Mouse (Mus musculus) cortical plate, adult 2 months (tissue): ENCODE measurements around the gene Nelfcd. TPM values are rescaled to one million over a fixed set of nuclear protein-coding genes. Genes with fewer than 3 reads are reported as not detected.

Source experiments
- H3K27ac ChIP-seq: fragments of 200-500 bp; 2 replicates; pipeline ENCODE4 v1.5.1; 2012; ENCODE audit warnings: low read length, control low read depth, inconsistent platforms; ENCODE audit not compliant: insufficient read depth
- H3K4me1 ChIP-seq: fragments of 200-500 bp; 2 replicates; pipeline ENCODE4 v1.6.1; 2011; ENCODE audit warnings: low read length; ENCODE audit not compliant: control insufficient read depth, insufficient read depth
- H3K4me3 ChIP-seq: fragments of 200-500 bp; 2 replicates; pipeline ENCODE4 v1.5.1; 2011; ENCODE audit warnings: mild to moderate bottlenecking, low read length, control low read depth; ENCODE audit not compliant: insufficient read depth
- CTCF ChIP-seq: fragments of 200-500 bp; IDR thresholded peaks from 2 replicates; pipeline ENCODE4 v1.5.1; 2011; ENCODE audit warnings: mild to moderate bottlenecking, control low read depth, low read length; ENCODE audit not compliant: insufficient read depth; ENCODE audit errors: extremely low read depth
- POLR2A ChIP-seq: fragments of 200-500 bp; IDR thresholded peaks from 2 replicates; pipeline ENCODE4 v1.6.1; 2011; ENCODE audit warnings: mild to moderate bottlenecking, low read length, control low read depth; ENCODE audit not compliant: insufficient read depth; ENCODE audit errors: extremely low read depth
- polyA plus RNA-seq: library from polyadenylated mRNA; depleted of rRNA; stranded (reverse); fragments of >200 nt; gene quantifications from 2 replicates; pipeline ENCODE4 v1.2.3, GENCODE M21; 2012; rRNA removed

The Nelfcd gene
- polyA plus RNA-seq, 1 experiment: 74.7 TPM

- Histone ChIP-seq H3K4me3 (peak within 1 kb of the TSS; percentile 99), H3K27ac (peak within 1 kb of the TSS; percentile 58; the same call in 1 of the 2 replicates), H3K4me1 (0 out of 2 replicates have a peak, but pooled peaks cover 1% of the 10 kb centered on the region)
- TF ChIP-seq POLR2A: peak; percentile 47; the same call in 1 of the 2 replicates
- TF ChIP-seq CTCF: no peak
Observed at GRCm38 (mm10) chr2:174463789-174464523, 48.4 kb downstream of the Nelfcd start, which contains the start of gene Atp5e. Gene Atp5e, minus strand, starts transcription at chr2:174464105.

GRCm38 (mm10) chr2:174470333-174470732 lies 54.7 kb downstream of the Nelfcd start:
- Histone ChIP-seq H3K27ac (no peak overlapping the region), H3K4me1 (no peaks in the 10 kb centered on the region), H3K4me3 (no peak overlapping the region)
- no peak for TF ChIP-seq CTCF
- no peak for TF ChIP-seq POLR2A

GRCm38 (mm10) chr2:174470786-174471405 lies 55.3 kb downstream of the Nelfcd start:
- H3K4me1 ChIP-seq: no peaks in the 10 kb centered on the region
- no peak overlapping the region for H3K27ac ChIP-seq
- TF ChIP-seq POLR2A (no peak), CTCF (no peak)
- no peak overlapping the region for H3K4me3 ChIP-seq

DNA sequence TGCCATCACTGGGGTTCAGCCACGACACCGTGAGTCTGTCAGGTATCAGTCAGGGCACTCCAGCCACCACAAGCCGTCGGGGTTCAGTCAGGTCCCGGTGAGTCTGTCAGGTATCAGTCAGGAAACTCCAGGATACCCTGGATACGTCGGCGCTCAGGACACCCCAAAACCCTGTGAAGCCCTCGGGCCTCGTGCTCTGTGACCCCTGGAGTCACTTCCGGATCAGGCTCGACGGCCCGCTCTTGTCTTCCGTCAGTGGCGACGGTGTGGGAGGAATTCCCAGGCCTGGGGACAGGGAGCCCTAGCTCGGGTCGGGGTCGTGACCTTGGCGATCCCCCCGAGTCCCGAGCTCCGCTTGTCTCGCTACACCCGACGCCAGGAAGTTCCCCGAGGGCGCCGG lies 56.8 kb downstream of the Nelfcd start:
- Histone ChIP-seq H3K27ac (no peak overlapping the region), H3K4me1 (no peaks in the 10 kb centered on the region), H3K4me3 (peak overlapping the region; percentile 63)
- TF ChIP-seq POLR2A: no peak
- TF ChIP-seq CTCF: no peak

- TF ChIP-seq CTCF (no peak), POLR2A (0 out of 2 replicates have a peak, but pooled peaks have one; percentile 26)
- H3K4me1 ChIP-seq: no peaks in the 10 kb centered on the region
- H3K27ac ChIP-seq: no peak within 1 kb of the TSS
- H3K4me3 ChIP-seq: peak within 1 kb of the TSS; percentile 63
Observed at GRCm38 (mm10) chr2:174472818-174473549, 57.4 kb downstream of the Nelfcd start, which contains the start of gene Prelid3b. Gene Prelid3b, minus strand, starts transcription at chr2:174473081.

GRCm38 (mm10) chr2:174473550-174473927 lies 57.9 kb downstream of the Nelfcd start:
- TF ChIP-seq POLR2A (no peak), CTCF (no peak)
- Histone ChIP-seq H3K27ac (no peak overlapping the region), H3K4me3 (peak overlapping the region; percentile 63; the same call in 1 of the 2 replicates)

More at GRCm38 (mm10) chr2:174473550-174473927, 57.9 kb downstream of the Nelfcd start:
- H3K4me1 ChIP-seq: no peaks in the 10 kb centered on the region

Other genes starting within 250 kb of the Nelfcd start
- 2,122 and 2,206 TPM in 2 replicates for gene Gnas, start 131.5 kb upstream of the Nelfcd start, polyA plus RNA-seq
- 0.06 TPM in 1 of 2 replicates, not detected in the other for gene Gm20721, start 69.1 kb upstream of the Nelfcd start, polyA plus RNA-seq
- gene Ctsz, start 23.2 kb downstream of the Nelfcd start, polyA plus RNA-seq: 72.1 and 78.9 TPM in 2 replicates
- 0.09 TPM in 1 of 2 replicates, not detected in the other for gene Tubb1, start 34.9 kb downstream of the Nelfcd start, polyA plus RNA-seq
- gene Atp5e, start 48.3 kb downstream of the Nelfcd start, polyA plus RNA-seq: 591 and 599 TPM in 2 replicates
- gene Prelid3b, start 57.3 kb downstream of the Nelfcd start, polyA plus RNA-seq: 75.0 and 82.6 TPM in 2 replicates
- 5.8 and 6.4 TPM in 2 replicates for gene Zfp831, start 227.7 kb downstream of the Nelfcd start, polyA plus RNA-seq